Mouse (Mus musculus) right cerebral cortex, postnatal 14 days (tissue): ENCODE measurements around the gene Krtap1-4.

Source experiments
- DNase-seq: peaks from one replicate; pipeline ENCODE4 v3.0.0; 2022

Krtap1-4 gene

GRCm38 (mm10) chr11:99547892-99548291, 35.6 kb downstream of the Krtap1-4 start:
- DNase-seq, result no peak

DNA sequence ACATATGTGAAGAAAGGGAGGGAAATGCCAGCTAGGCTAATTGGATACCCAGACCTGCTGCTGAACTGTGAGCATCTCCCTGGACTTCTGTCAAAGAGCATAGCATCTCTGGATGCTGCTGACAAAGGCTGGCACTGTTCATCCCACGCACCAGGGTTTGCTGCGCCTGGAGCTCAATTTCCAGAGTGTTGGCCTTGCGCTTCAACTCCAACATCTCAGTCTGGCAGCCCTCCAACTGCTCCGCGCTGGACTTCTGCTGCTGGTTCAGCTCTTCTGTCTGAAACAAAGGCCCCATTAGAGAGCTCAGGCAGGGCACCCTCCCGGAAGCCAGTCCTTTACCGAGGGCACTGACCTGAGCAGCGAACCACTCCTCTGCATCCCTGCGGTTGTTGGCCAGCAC, 43.7 kb downstream of the Krtap1-4 start:
- DNase-seq, result peak; percentile 28
